Mouse (Mus musculus) megakaryocyte-erythroid progenitor cell, adult 5-6 weeks (primary cell): ENCODE results near the gene Fcrlb. TPM values are rescaled to one million over a fixed set of nuclear protein-coding genes. Genes with fewer than 3 reads are reported as not detected.

Experiments used
- ATAC-seq: replicated peaks from 2 replicates; pipeline ENCODE4 v1.8.0; 2016; ENCODE audit warnings: mild to moderate bottlenecking, inconsistent platforms; ENCODE audit not compliant: severe bottlenecking, poor library complexity, low FRiP score, low TSS enrichment
- total RNA-seq, 2 experiments: library from RNA; stranded (forward) in 1 of 2; stranded (reverse) in 1 of 2; fragments of 200-1000, 215-1000 nt in 1 of 2; fragments of >200 nt in 1 of 2; fragmentation: Nextera tagmentation in 1 of 2; gene quantifications; 2 replicates each; pipeline ENCODE4 v1.2.3; 2014 to 2017

Fcrlb gene
- total RNA-seq, 2 experiments from 2014 or later, result 0.50 TPM; not detected in 1

GRCm38 (mm10) chr1:170911907-170912660, 657 bp downstream of the Fcrlb start:
- no peak for ATAC-seq

GRCm38 (mm10) chr1:170908341-170908740, 4.4 kb downstream of the Fcrlb start:
- peak; percentile 32; the same call in 1 of the 2 replicates for ATAC-seq

- ATAC-seq, result peak; percentile 51
These were observed 5.1 kb downstream of the Fcrlb start for GRCm38 (mm10) chr1:170907456-170908191.

- no peak for ATAC-seq
These were observed 5.7 kb downstream of the Fcrlb start for GRCm38 (mm10) chr1:170907111-170907455.

GRCm38 (mm10) chr1:170903485-170903884, 9.3 kb downstream of the Fcrlb start:
- no peak for ATAC-seq

GRCm38 (mm10) chr1:170901536-170902238, 11.1 kb downstream of the Fcrlb start:
- ATAC-seq, result peak; percentile 82

GRCm38 (mm10) chr1:170900799-170901467, 11.8 kb downstream of the Fcrlb start:
- ATAC-seq, result peak; percentile 42; the same call in 1 of the 2 replicates

- no peak for ATAC-seq
These were observed 14.2 kb downstream of the Fcrlb start for GRCm38 (mm10) chr1:170898413-170899075.

GRCm38 (mm10) chr1:170896651-170897281, 16.0 kb downstream of the Fcrlb start:
- ATAC-seq, result no peak

GRCm38 (mm10) chr1:170894603-170895602, 17.8 kb downstream of the Fcrlb start:
- peak; percentile 56; the same call in 1 of the 2 replicates for ATAC-seq

- ATAC-seq, result no peak
These were observed 20.5 kb downstream of the Fcrlb start for GRCm38 (mm10) chr1:170892279-170892678.

- no peak for ATAC-seq
These were observed 21.1 kb downstream of the Fcrlb start for GRCm38 (mm10) chr1:170891646-170892045.

- no peak for ATAC-seq
These were observed 23.4 kb downstream of the Fcrlb start for GRCm38 (mm10) chr1:170889310-170889709.

GRCm38 (mm10) chr1:170886044-170886458, 26.7 kb downstream of the Fcrlb start:
- peak; percentile 52 for ATAC-seq

- peak; percentile 97 for ATAC-seq
These were observed 27.7 kb downstream of the Fcrlb start, which contains the start of the genes Gm26620 and Dusp12 for GRCm38 (mm10) chr1:170884978-170885561. Gm26620 (plus strand) TSS chr1:170885065. Dusp12 (minus strand) TSS chr1:170885540.

GRCm38 (mm10) chr1:170884390-170884789, 28.4 kb downstream of the Fcrlb start:
- no peak for ATAC-seq

- ATAC-seq, result no peak
These were observed 29.7 kb downstream of the Fcrlb start for GRCm38 (mm10) chr1:170882915-170883485.
